Mouse (Mus musculus) midbrain, embryonic 10.5 days (tissue): Measurements from ENCODE around the gene Gm12216. TPM values are rescaled to one million over a fixed set of nuclear protein-coding genes. Genes with fewer than 3 reads are reported as not detected.

Experiments
- DNase-seq: peaks from one replicate; pipeline ENCODE4 v3.0.0-alpha.2; 2017; ENCODE audit warnings: low spot score
- H3K27ac ChIP-seq: fragments of 300-500 bp; sonication (generic); replicated peaks from 2 replicates; pipeline ENCODE4 v1.5.1; 2016; ENCODE audit warnings: mild to moderate bottlenecking
- H3K27me3 ChIP-seq: fragments of 300-500 bp; sonication (generic); 2 replicates; pipeline ENCODE4 v1.6.1; 2016; ENCODE audit warnings: low read depth, mild to moderate bottlenecking; ENCODE audit not compliant: poor library complexity, severe bottlenecking
- H3K36me3 ChIP-seq: fragments of 300-500 bp; sonication (generic); 2 replicates; pipeline ENCODE4 v1.6.1; 2016; ENCODE audit warnings: mild to moderate bottlenecking, moderate library complexity
- H3K4me1 ChIP-seq: fragments of 300-500 bp; sonication (generic); 2 replicates; pipeline ENCODE4 v1.6.1; 2016
- H3K4me3 ChIP-seq: fragments of 300-500 bp; sonication (generic); 2 replicates; pipeline ENCODE4 v1.5.1; 2016; ENCODE audit warnings: mild to moderate bottlenecking, moderate library complexity
- H3K9me3 ChIP-seq: fragments of 300-500 bp; sonication (generic); replicated peaks from 2 replicates; pipeline ENCODE4 v1.6.1; 2016; ENCODE audit warnings: mild to moderate bottlenecking
- WGBS: fragments of 180-500 bp; shearing (Covaris S2); methylation state at CpG from one replicate; pipeline ENCODE4 v1.1.7; 2016; 5-methylcytosine and 5-hydroxymethylcytosine counted together
- polyA plus RNA-seq: library from polyadenylated mRNA; unstranded; fragments of >200 nt; fragmentation: Nextera tagmentation; extraction: Ambion mirVana; gene quantifications from 2 replicates; pipeline ENCODE4 v1.2.1, GENCODE M21; 2016

Gm12216 gene
- polyA plus RNA-seq, 1 experiment from 2014 or later = 0.22 TPM

- Histone ChIP-seq H3K4me1 (peaks cover 23% of the 10 kb centered on the region), H3K27ac (no peak overlapping the region), H3K36me3 (no peaks in the 10 kb centered on the region), H3K9me3 (no peaks in the 10 kb centered on the region), H3K4me3 (no peak overlapping the region), H3K27me3 (peaks cover 45% of the 10 kb centered on the region)
- no peak for DNase-seq
- WGBS = 92% methylated on average over 4 of the region's 4 CpGs
Measured at GRCm38 (mm10) chr11:53757612-53758011, 101.4 kb downstream of the Gm12216 start.

DNA sequence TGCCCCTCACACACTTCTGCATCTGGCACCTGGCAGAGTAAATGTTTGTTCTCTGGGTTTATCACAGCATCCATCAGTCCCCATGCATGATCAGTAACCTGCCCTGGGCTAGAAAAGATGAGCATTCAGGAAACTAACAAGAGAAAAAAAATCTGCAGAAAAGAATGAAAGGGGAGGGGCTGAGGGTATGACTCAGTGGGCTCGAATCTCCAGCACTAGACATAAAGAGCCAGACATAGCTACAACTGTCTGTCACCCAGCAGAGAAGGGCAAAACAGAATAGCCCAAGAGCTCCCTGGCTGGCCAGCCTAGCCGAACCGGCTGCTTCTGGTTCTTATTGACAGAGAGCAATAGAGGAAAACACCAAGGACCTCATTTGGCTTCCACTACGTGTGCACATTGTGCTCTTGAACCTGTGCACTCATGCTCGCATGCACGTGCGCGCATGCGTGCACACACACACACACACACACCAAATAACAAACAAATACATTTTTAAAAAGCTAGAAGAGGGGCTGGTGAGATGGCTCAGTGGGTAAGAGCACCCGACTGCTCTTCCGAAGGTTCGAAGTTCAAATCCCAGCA lies 104.0 kb downstream of the Gm12216 start:
- Histone ChIP-seq H3K27ac (no peak overlapping the region), H3K4me1 (peaks cover 14% of the 10 kb centered on the region), H3K4me3 (no peak overlapping the region), H3K36me3 (no peaks in the 10 kb centered on the region), H3K27me3 (peaks cover 20% of the 10 kb centered on the region), H3K9me3 (no peaks in the 10 kb centered on the region)
- no peak for DNase-seq
- 80% methylated on average over 12 of the region's 12 CpGs for WGBS

GRCm38 (mm10) chr11:53749716-53750352 lies 109.2 kb downstream of the Gm12216 start:
- no peaks in the 10 kb centered on the region for H3K27me3 ChIP-seq
- no peak overlapping the region for H3K4me3 ChIP-seq
- H3K9me3 ChIP-seq = no peaks in the 10 kb centered on the region
- peaks cover under 1% of the 10 kb centered on the region; the same call in 1 of the 2 replicates for H3K4me1 ChIP-seq
- H3K27ac ChIP-seq = no peak overlapping the region
- DNase-seq = no peak
- 54% methylated on average over 5 of the region's 5 CpGs for WGBS
- no peaks in the 10 kb centered on the region for H3K36me3 ChIP-seq

GRCm38 (mm10) chr11:53749306-53749705 lies 109.8 kb downstream of the Gm12216 start:
- Histone ChIP-seq H3K4me3 (no peak overlapping the region), H3K36me3 (no peaks in the 10 kb centered on the region), H3K4me1 (peaks cover 6% of the 10 kb centered on the region), H3K9me3 (no peaks in the 10 kb centered on the region), H3K27ac (no peak overlapping the region), H3K27me3 (no peaks in the 10 kb centered on the region)
- no peak for DNase-seq
- WGBS = 62% methylated on average over 4 of the region's 4 CpGs

GRCm38 (mm10) chr11:53748614-53749013 lies 110.4 kb downstream of the Gm12216 start:
- 92% methylated on average over 6 of the region's 6 CpGs for WGBS
- Histone ChIP-seq H3K9me3 (no peaks in the 10 kb centered on the region), H3K27me3 (no peaks in the 10 kb centered on the region), H3K4me3 (no peak overlapping the region), H3K4me1 (peaks cover 13% of the 10 kb centered on the region), H3K27ac (no peak overlapping the region), H3K36me3 (no peaks in the 10 kb centered on the region)
- DNase-seq = no peak

GRCm38 (mm10) chr11:53747985-53748384 lies 111.1 kb downstream of the Gm12216 start:
- DNase-seq = no peak

GRCm38 (mm10) chr11:53745260-53745659 lies 113.8 kb downstream of the Gm12216 start:
- no peak for DNase-seq
- WGBS = 91% methylated on average over 2 of the region's 2 CpGs
- no peaks in the 10 kb centered on the region for H3K27me3 ChIP-seq

More at GRCm38 (mm10) chr11:53747985-53748384, 111.1 kb downstream of the Gm12216 start:
- H3K4me3 ChIP-seq = no peak overlapping the region
- H3K36me3 ChIP-seq = no peaks in the 10 kb centered on the region
- no peaks in the 10 kb centered on the region for H3K9me3 ChIP-seq
- 89% methylated on average over 9 of the region's 9 CpGs for WGBS
- H3K4me1 ChIP-seq = peaks cover 16% of the 10 kb centered on the region
- no peak overlapping the region for H3K27ac ChIP-seq
- H3K27me3 ChIP-seq = no peaks in the 10 kb centered on the region

GRCm38 (mm10) chr11:53742353-53742752 lies 116.7 kb downstream of the Gm12216 start:
- Histone ChIP-seq H3K27me3 (no peaks in the 10 kb centered on the region), H3K4me3 (no peak overlapping the region), H3K4me1 (peaks cover 24% of the 10 kb centered on the region), H3K9me3 (no peaks in the 10 kb centered on the region), H3K36me3 (no peaks in the 10 kb centered on the region), H3K27ac (no peak overlapping the region)
- WGBS = 13% methylated on average over 5 of the region's 5 CpGs
- DNase-seq = no peak

More at GRCm38 (mm10) chr11:53745260-53745659, 113.8 kb downstream of the Gm12216 start:
- Histone ChIP-seq H3K9me3 (no peaks in the 10 kb centered on the region), H3K4me1 (peaks cover 24% of the 10 kb centered on the region), H3K4me3 (no peak overlapping the region), H3K36me3 (no peaks in the 10 kb centered on the region), H3K27ac (no peak overlapping the region)

GRCm38 (mm10) chr11:53737573-53737946 lies 121.5 kb downstream of the Gm12216 start:
- H3K9me3 ChIP-seq = no peaks in the 10 kb centered on the region
- H3K27me3 ChIP-seq = no peaks in the 10 kb centered on the region
- peak; percentile 37 for DNase-seq
- no peak overlapping the region for H3K4me3 ChIP-seq
- no peaks in the 10 kb centered on the region for H3K36me3 ChIP-seq
- H3K4me1 ChIP-seq = peaks cover 5% of the 10 kb centered on the region
- H3K27ac ChIP-seq = no peak overlapping the region
- 52% methylated on average over 6 of the region's 6 CpGs for WGBS

DNA sequence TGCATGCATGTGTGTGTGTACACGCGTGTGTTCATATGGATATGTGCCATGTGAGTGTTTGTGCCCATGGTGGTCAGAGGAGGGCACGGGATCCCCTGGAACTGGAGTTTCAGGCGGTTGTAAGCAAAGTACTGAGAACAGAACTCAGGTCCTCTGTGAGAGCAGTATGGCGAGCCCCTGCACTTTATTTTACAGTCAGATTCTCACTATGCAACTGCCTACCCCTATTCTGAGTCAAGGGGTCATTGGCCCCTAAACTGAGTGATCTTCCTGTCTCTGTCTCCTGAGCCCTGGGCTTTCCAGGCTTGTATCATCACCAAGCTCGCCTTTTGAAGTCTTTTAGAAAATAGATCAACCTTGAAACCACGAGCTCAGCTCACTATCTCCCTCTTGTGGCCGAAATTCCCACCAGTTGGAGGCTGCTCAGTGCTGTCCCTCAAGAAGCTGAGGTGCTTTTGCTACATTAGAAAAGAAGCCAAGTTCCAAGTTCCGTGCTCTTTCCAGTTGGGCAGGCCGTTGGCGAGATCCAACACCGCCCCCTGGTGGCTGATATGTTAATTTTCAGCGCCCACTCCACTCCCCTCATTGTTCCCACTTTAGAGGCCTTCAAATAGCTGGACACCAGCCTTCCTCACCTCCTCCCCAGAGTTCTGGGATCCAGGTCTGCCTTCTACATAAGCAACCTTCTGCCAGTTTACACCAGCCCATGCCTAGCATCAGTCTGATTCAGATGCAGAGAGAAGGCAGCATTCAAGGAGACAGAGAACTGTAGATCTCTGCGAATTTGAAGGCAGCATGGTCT lies 122.1 kb downstream of the Gm12216 start:
- no peaks in the 10 kb centered on the region for H3K4me1 ChIP-seq
- WGBS = 49% methylated on average over 14 of the region's 14 CpGs

GRCm38 (mm10) chr11:53735682-53736245 lies 123.3 kb downstream of the Gm12216 start:
- no peaks in the 10 kb centered on the region for H3K36me3 ChIP-seq
- peak; percentile 73 for DNase-seq
- H3K27me3 ChIP-seq = no peaks in the 10 kb centered on the region
- no peaks in the 10 kb centered on the region for H3K9me3 ChIP-seq
- WGBS = 27% methylated on average over 17 of the region's 17 CpGs
- H3K27ac ChIP-seq = 0 out of 2 replicates have a peak overlapping the region, but pooled peaks have one; percentile 42
- no peaks in the 10 kb centered on the region for H3K4me1 ChIP-seq
- peak overlapping the region; percentile 33 for H3K4me3 ChIP-seq

More for the DNA sequence above, 122.1 kb downstream of the Gm12216 start:
- Histone ChIP-seq H3K27ac (no peak overlapping the region), H3K9me3 (no peaks in the 10 kb centered on the region), H3K36me3 (no peaks in the 10 kb centered on the region), H3K27me3 (no peaks in the 10 kb centered on the region), H3K4me3 (no peak overlapping the region)
- peak; percentile 73 for DNase-seq

DNA sequence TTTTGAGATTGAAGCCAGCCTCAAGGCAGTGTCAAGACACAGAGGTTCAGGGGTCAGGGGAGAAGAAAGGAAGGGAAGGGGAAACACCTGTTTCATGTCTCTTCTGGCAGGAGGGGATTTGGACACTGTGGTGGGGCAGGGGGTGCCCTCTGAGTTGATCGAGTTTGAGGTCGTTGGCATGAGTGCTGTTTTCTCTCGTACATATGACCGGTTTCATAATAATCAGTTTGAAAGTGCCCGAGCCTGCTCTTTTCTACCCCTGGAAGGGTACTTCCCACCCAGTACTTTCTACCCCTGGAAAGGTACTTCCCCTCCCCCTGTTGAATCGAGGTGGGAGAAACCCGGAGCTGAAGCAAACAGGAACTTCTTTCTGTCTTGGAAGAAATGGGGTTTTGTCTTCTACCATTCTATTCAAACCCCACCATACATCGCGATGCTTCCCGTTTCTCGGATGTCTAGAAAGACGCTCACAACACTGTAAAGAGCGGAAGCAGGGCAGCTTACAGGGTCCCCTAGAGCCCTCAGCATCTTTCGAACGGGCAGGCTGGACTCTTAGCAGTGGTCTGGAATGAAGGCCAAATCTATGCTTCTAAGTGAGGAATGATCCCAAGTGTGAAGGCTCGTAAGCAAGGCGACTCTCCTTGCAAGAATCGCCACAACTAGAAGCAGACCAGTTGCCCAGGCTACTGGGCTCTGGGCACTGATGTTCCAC lies 123.9 kb downstream of the Gm12216 start:
- no peaks in the 10 kb centered on the region for H3K4me1 ChIP-seq
- H3K4me3 ChIP-seq = no peak overlapping the region
- no peaks in the 10 kb centered on the region for H3K36me3 ChIP-seq
- no peak overlapping the region for H3K27ac ChIP-seq
- no peaks in the 10 kb centered on the region for H3K9me3 ChIP-seq
- WGBS = 73% methylated on average over 18 of the region's 18 CpGs
- no peaks in the 10 kb centered on the region for H3K27me3 ChIP-seq
- no peak for DNase-seq
